Mouse (Mus musculus): ENCODE data around the gene Olfr148. TPM values are rescaled to one million over a fixed set of nuclear protein-coding genes. Genes with fewer than 3 reads are reported as not detected.

The Olfr148 gene
- polyA plus RNA-seq, 1 experiment from 2014 or later, result not detected

Other genes starting within 250 kb of the Olfr148 start
- gene Olfr951, start 223.2 kb upstream of the Olfr148 start, polyA plus RNA-seq (2014; fragmentation: Nextera tagmentation; extraction: Ambion mirVana), result not detected in 2 replicates
- not detected in 2 replicates for gene Olfr952, start 183.5 kb upstream of the Olfr148 start, polyA plus RNA-seq (2014; fragmentation: Nextera tagmentation; extraction: Ambion mirVana)
- not detected in 2 replicates for gene Olfr954, start 154.0 kb upstream of the Olfr148 start, polyA plus RNA-seq (2014; fragmentation: Nextera tagmentation; extraction: Ambion mirVana)
- gene Olfr955, start 138.7 kb upstream of the Olfr148 start, polyA plus RNA-seq (2014; fragmentation: Nextera tagmentation; extraction: Ambion mirVana), result not detected in 2 replicates
- gene Olfr44, start 116.7 kb upstream of the Olfr148 start, polyA plus RNA-seq (2014; fragmentation: Nextera tagmentation; extraction: Ambion mirVana), result not detected in 2 replicates
- gene Olfr957, start 94.8 kb upstream of the Olfr148 start, polyA plus RNA-seq (2014; fragmentation: Nextera tagmentation; extraction: Ambion mirVana), result not detected in 2 replicates
- gene Olfr958, start 56.6 kb upstream of the Olfr148 start, polyA plus RNA-seq (2014; fragmentation: Nextera tagmentation; extraction: Ambion mirVana), result not detected in 2 replicates
- gene Olfr959, start 35.1 kb upstream of the Olfr148 start, polyA plus RNA-seq (2014; fragmentation: Nextera tagmentation; extraction: Ambion mirVana), result not detected in 2 replicates
- 10.6 and 13.7 TPM in 2 replicates for gene AW551984, start 6.3 kb upstream of the Olfr148 start, polyA plus RNA-seq (2014; fragmentation: Nextera tagmentation; extraction: Ambion mirVana)
- gene Olfr960, start 10.7 kb downstream of the Olfr148 start, polyA plus RNA-seq (2014; fragmentation: Nextera tagmentation; extraction: Ambion mirVana), result not detected in 2 replicates
- gene Olfr961, start 34.4 kb downstream of the Olfr148 start, polyA plus RNA-seq (2014; fragmentation: Nextera tagmentation; extraction: Ambion mirVana), result not detected in 2 replicates
- gene Olfr963, start 56.5 kb downstream of the Olfr148 start, polyA plus RNA-seq (2014; fragmentation: Nextera tagmentation; extraction: Ambion mirVana), result not detected in 2 replicates
- not detected in 2 replicates for gene Olfr149, start 96.5 kb downstream of the Olfr148 start, polyA plus RNA-seq (2014; fragmentation: Nextera tagmentation; extraction: Ambion mirVana)
- gene Olfr965, start 100.7 kb downstream of the Olfr148 start, polyA plus RNA-seq (2014; fragmentation: Nextera tagmentation; extraction: Ambion mirVana), result not detected in 2 replicates
- not detected in 2 replicates for gene Olfr150, start 120.3 kb downstream of the Olfr148 start, polyA plus RNA-seq (2014; fragmentation: Nextera tagmentation; extraction: Ambion mirVana)
- gene Olfr967, start 135.6 kb downstream of the Olfr148 start, polyA plus RNA-seq (2014; fragmentation: Nextera tagmentation; extraction: Ambion mirVana), result not detected in 2 replicates
- not detected in 2 replicates for gene Olfr968, start 172.6 kb downstream of the Olfr148 start, polyA plus RNA-seq (2014; fragmentation: Nextera tagmentation; extraction: Ambion mirVana)
- not detected in 2 replicates for gene Olfr969, start 180.3 kb downstream of the Olfr148 start, polyA plus RNA-seq (2014; fragmentation: Nextera tagmentation; extraction: Ambion mirVana)
- gene Olfr970, start 198.2 kb downstream of the Olfr148 start, polyA plus RNA-seq (2014; fragmentation: Nextera tagmentation; extraction: Ambion mirVana), result not detected in 2 replicates
- gene Olfr971, start 226.2 kb downstream of the Olfr148 start, polyA plus RNA-seq (2014; fragmentation: Nextera tagmentation; extraction: Ambion mirVana), result not detected in 2 replicates